Mouse (Mus musculus): ENCODE measurements around the gene Dtnb.

The Dtnb gene

DNA sequence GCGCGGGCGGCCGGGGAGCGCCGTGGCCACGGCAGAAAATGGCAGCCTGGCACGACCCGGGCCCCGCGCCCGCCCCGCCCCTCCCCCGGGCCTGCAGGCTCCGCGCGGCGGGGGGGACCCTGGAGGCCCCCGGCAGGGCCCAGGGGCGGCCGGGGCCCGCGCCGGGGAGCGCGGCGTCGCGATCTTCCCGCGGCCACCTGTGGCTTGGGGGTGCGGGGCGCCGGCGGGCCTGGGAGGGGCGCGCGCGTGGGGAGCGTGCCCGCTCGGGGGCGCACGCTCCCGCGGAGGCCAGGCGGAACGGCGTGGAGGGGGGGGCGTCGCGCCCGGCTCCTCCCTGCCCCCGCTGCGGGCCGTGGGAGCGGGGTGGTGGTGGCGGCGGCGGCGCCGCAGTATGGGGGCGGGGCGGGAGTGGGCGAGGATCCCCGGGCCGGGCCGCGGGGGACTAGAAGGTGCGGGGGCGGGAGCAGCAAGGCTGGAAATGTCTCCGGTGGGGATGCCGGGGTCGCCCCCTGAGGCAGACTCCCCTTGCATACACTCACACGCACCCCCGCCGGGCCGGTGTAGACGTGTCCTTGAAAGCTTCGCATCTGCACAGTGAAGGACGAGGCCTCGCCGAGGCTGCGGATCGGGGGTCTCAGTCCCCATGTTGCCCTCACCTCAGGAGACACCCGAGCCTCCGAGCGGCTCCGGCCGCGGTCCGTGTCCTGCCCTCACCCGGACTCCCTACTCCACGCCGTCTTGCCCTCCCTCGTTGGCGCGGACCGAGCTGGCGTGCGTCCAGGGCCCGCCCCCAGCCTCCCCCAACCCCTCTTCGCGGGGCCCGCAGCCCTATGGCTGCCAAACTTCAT lies 235.6 kb downstream of the Dtnb start:
- peak; percentile 61 for DNase-seq (ENCODE audit: low read depth)

GRCm38 (mm10) chr12:3808396-3808981 lies 236.3 kb downstream of the Dtnb start:
- DNase-seq (ENCODE audit: low read depth): no peak

DNA sequence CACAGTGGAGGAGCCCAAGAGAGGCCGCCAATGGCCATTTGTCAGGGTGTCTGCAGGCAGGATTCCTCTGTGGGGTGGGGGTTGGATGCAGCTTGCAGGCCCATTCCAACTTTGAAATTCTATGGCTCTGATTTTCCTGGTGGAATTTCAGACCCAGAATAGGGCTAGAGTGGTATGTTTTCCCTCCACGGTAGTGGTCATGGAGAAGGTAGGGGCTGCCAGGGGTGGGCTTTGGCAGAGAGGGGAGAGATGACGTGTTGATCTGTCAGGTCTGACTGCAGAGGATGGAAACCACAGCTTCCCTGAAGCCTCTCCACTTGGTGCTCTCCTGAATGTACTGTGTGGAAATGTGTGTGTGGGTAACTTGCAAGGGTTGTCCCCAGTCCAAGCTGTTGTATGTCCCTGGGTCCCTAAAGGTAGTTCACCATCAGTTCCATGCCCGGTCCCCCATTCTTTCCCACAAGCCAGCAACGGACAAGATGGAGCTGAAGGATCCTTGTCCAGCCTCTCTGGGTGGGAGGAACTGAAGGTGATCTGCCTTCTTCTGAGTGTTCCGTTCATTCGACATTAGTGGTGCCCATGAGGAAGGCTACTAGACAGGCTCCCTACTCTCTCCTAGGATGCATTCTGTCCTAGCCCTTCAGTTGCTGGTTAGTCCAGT lies 237.5 kb downstream of the Dtnb start:
- DNase-seq (ENCODE audit: low read depth): no peak

GRCm38 (mm10) chr12:3810455-3810854 lies 238.3 kb downstream of the Dtnb start:
- no peak for DNase-seq (ENCODE audit: low read depth)

DNA sequence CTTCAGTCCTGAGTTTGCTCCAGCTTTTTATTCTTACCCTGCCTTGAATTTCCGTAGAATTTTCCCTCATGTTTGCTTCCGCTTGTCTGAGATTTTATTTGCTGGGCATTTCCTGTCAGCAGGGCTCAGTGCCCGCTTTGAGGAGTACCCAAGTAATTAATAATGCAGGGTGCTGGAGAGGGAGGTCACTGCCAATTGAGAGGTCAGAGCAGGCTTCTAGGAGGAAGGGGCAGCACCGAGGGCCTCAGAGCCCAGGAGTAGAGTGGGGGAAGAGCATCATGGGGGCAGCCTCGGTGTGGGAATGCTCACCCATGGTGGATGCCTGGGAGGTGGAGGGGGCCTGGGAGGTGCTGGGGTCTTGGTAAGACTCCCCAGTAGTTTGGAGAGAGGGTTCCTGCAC lies 239.4 kb downstream of the Dtnb start:
- no peak for DNase-seq (ENCODE audit: low read depth)

DNA sequence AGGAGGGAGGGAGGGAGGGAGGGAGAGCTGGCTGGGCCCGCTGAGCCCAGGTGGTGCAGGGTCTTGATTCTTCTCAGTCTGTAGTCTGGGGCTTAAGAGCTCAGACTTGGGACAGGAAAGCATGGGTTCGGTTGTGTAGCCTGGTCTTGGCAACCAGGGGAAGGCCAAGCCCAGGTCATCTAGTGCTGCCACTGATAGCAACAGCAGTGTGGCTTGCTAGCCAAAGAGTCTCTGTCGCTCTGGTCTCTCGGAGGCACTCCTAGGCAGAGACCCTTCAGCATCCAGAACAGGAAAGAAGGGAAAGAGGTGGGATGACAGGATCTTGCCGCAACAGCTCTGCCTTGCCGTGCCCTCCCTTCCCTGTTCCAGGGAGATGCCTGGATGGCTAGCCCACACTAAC lies 240.1 kb downstream of the Dtnb start:
- DNase-seq (ENCODE audit: low read depth): no peak

DNA sequence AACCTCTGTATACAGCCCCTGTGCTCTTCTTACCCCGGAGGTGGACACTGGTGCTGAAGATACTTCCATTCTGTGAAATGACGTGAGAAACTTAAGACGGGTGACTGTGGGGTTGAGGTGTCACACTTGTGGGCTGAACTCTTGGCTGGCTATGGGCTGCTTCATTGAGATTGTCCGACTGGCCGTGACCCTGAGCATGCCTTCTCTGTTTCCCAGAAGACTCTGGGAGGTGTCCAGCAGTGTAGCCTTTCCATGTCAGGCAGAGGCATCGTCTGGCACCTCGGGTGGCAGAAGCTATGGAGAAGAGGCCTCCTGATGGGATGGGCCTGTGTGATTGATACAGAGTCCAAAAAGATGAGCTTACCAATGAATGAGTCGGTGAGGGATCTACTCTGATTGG lies 241.0 kb downstream of the Dtnb start:
- no peak for DNase-seq (ENCODE audit: low read depth)

DNA sequence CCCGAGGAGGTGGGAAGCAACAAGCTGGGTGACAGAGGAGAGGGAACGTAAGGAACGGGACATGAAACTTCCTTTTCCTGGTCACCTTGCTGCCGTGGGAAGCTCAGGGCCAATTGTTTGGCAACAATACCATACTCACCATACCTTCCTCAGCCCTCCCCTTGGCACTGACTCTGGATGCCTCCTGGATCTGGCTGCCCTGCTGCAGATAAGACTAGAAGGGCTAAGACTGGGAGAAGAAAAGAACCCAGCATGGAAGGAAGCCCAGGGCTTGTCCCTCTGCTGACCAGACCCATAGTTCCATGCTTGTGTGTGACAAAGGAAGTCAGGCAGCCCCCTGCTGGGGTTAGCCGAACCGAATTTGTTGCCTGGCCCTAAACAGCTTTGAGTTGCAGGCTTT lies 243.2 kb downstream of the Dtnb start:
- DNase-seq (ENCODE audit: low read depth): no peak

DNA sequence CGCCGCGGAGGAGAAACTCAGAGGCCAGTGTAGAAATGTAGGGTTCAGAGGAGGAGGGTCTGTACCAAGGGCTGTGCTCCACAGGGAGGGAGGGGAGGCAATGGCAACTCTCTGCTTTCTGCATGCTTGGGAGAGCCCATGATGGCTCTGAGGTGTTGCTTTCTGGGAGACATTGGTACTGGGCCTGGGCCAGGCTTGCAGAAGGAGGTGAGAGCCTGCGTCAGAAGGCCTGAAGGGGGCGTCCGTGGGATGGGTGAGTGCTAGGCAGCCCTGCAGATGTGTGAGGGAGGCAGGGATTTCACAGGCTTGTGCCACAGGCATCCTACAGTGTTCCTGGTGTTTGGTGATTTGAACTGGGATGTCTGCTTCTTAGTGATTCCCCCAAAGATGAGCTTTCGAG lies 244.9 kb downstream of the Dtnb start:
- no peak for DNase-seq (ENCODE audit: low read depth)

DNA sequence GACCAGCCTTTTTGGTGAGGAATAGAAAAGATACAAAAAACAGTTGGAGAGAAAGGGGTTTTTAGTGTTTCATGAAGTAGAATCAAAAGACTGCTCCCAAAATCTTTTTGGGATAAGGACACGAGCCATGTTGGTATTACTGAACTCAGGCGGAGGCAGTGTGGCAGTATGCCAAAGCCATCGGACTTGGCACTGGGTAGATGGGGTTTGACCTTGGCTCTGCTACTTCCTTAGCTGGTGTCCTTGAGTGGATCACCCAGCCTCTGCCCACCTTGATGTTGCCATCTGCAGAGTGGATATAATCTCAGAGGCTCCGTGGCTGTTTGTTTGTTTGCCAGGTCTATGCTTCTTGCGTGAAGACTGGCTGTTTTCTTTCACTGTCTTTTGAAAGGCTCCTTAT lies 245.4 kb downstream of the Dtnb start:
- no peak for DNase-seq (ENCODE audit: low read depth)

DNA sequence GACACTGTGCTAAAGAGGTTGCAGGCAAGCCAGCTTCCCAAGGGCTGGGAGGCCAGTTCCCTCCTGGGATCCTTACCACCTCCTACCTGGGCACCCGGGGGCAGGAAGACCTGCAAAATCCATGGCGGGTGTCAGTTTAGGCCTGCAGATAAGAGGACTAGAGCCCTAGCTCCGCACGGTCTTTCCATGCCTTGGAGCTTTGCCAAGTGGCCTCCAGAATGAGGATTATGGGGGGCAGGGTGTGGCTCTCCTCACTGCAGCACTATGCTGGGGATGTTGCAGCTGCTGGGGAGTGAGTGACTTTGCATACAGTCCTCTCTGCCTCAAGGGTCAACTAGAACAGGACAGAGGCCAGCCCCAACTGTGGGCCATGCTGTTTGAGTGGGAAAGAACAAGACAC lies 247.7 kb downstream of the Dtnb start:
- no peak for DNase-seq (ENCODE audit: low read depth)

- no peak for DNase-seq (ENCODE audit: low read depth)
These were observed 251.2 kb downstream of the Dtnb start for GRCm38 (mm10) chr12:3823408-3823807.

DNA sequence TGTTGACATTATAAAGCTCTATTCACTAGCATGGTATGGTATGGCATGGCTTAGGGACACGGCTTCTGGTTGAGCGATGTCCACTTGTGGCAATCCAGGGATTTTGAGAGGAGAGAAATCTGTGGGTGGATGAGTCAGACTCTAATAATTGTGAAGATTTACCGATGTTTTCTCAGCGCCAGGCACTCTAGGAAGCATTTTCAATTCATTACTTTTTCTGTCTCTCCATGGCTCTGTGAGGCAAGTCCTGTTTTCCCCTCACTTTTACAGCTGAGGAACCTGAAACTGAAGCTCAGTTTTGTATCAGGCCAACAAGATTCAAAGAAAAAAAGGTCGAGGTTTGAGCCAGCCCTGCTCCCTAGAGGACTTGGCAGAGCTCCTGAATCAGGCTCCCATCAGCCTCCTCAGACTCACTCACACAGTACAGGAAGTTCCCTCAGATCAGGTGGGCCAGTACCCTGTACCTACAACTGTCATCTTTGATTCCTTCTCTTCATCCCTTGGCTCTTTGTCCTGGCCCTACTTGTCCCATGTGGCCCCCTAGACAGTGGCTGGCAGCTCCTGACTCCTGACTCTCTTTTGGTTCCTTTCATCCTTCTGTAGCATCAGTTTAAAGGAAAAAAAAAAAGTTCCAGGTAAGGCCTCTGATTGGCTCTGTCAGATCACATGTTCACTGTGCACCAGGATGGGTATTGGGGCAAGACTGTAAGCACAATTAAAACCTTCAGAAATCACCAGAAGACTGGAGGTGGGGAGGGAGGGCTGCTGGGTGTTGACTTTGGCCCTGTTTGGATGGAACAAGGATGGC lies 252.9 kb downstream of the Dtnb start:
- DNase-seq (ENCODE audit: low read depth): peak; percentile 66

DNA sequence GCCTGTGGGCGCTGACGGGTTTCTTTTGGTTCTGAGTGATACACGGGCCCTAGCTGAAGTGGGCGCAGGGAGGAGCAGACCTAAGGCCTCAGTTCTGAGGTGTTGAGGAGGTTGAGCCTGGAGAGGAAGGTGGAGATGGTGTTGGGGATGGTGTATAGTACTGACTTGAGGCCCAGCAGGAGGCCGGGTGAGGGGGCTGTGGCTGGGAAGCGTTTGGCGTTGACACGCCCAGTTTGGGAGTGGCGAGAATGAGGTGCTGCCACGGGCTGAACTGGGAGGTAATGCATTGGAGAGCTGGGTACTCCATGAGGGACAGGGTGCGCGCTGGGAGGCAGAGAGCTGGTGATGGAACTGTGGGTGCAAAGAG lies 253.5 kb downstream of the Dtnb start:
- DNase-seq (ENCODE audit: low read depth): no peak

- DNase-seq (ENCODE audit: low read depth): no peak
These were observed 255.6 kb downstream of the Dtnb start for GRCm38 (mm10) chr12:3827771-3828170.
